Mouse (Mus musculus): ENCODE results near the gene Cidec.
A peak's percentile ranks its signal among the peaks of the same experiment; 100 is the strongest.

Gene Cidec

GRCm38 (mm10) chr6:113406683-113407082 is 28.9 kb downstream of the Cidec start:
- no peak for DNase-seq (ENCODE audit: low spot score in 2 of 2)

- no peak for DNase-seq (ENCODE audit: low spot score in 2 of 2)
Measured at GRCm38 (mm10) chr6:113405483-113405882, 30.1 kb downstream of the Cidec start.

DNA sequence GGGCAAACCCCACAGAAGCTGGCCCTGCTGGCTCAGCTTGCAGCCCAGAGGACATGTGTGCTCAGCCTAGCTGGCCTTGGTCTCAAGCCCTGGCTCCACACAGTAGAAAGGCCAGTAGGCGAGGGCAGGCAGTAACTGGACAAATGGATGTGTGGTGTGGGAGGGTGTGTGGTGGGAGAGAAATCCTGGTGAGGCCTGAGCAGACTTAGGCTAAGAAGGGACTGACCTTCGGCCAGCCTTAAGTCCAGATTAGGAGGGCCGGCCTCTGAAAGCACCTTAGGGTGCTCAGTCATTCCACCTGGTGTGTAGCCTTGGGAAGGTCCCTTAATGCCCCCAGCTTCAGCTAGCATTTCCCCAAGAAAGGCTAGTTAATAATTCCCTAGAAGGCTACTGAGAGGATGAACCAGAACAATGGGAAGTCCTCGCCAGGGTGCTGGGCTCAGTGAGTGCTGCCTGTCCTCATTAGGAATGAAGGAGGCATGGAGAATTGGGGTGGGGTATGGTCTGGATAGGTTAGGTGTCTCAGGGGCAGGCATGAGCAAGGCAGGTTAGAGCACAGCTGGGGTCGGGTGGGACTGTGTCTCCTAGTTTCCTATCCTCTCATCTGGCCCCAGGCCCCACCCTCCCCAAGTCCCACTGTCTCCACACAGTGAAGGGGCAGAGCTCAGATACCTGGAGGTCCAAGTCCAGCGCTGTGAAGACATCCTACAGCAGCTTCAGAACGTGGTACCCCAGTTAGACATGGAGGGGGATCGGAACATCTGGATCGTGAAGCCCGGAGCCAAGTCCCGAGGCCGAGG is 30.7 kb downstream of the Cidec start:
- no peak for DNase-seq (ENCODE audit: low spot score in 2 of 2)

DNA sequence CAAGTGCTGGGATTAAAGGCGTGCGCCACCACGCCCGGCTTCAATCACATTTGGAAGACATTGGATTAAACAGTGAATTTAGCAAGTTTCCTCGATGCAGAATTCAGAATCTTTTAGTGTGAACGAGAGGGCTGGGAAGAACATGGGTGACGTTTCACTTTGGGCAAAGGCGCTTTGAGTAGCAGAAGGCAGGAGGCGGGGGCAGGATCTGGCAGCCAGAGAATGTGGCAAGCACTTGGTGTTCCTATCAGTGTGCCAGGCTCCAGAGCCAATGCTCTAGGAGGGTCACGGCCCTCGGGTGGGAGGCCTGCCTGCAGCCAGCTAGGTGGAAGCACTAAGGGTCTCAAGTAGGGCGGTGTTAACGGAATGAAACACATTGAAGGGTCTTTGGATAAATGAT is 33.5 kb downstream of the Cidec start:
- DNase-seq (ENCODE audit: low spot score in 2 of 2) = no peak

DNA sequence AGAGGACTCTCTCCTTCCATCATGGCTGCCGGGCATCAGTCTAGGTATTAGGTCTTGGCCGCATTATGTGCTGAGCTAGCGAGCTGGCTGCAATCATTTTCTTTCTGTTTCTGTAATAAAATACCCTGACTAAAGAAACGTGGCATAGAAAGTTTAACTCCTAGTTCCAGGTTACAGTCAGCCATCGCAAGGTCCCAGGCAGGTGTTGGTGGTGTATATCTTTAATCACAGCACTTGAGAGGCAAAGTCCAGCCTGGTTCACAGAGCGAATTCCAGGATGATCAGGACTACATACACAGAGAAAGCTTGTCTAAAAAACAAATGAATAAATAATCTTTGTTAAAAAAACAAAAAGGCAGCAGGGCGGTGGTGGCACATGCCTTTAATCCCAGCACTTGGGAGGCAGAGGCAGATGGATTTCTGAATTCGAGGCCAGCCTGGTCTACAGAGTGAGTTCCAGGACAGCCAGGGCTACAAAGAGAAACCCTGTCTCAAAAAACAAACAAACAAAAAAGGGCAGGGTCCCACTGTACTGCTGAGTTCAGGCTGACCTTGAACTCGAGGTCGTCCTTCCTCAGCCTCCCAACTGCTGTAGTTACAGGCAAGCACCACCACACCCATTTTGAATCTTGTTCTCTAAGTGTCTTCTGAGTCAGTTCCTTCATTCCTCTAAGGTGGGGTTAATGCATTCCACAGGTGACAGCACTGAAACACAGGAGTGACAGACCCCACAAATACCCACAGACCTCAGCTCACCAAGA is 39.1 kb downstream of the Cidec start:
- DNase-seq (ENCODE audit: low spot score in 2 of 2) = no peak

DNA sequence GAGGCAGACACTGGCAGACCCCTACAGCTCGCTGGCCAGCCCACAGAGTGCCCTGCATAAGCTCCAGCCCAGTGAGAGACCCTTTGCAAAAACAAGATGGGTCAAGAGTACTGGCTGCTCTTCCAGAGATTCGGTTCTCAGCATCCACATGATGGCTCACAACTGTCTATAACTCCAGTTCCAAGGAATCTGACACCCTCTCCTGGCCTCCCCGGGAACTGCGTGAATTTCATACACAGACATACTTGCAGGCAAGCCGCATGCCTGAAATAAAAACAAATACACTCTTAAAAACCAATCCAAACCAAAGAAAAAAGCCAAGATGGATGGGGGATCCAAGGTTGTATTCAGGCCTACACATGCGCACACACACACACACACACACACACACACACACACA is 40.1 kb downstream of the Cidec start:
- DNase-seq (ENCODE audit: low spot score in 2 of 2) = no peak

GRCm38 (mm10) chr6:113394811-113395210 is 40.7 kb downstream of the Cidec start:
- no peak for DNase-seq (ENCODE audit: low spot score in 2 of 2)

DNA sequence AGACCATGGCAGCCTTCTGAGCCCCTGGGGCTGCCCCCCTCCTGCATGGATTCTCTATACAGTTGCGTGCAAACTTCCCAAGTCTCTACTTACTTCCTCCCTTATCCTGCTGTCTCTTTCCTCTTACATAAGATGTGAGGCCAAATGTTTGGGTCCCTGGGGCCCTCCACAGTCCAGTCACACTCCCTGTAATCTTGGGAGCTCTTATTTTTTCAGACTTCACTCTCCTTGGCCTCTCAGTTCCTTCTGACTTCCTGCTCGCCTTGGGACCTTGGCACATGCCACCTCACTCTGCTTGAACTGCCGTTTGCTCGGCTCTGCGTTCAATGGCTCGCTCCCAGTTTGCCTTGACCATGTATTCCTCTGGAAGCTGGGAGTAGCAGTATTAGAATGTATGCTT is 41.6 kb downstream of the Cidec start:
- no peak for DNase-seq (ENCODE audit: low spot score in 2 of 2)

GRCm38 (mm10) chr6:113392387-113393071 is 43.0 kb downstream of the Cidec start:
- peak in 1 of 2 experiments; percentile 63 for DNase-seq (ENCODE audit: low spot score in 2 of 2)

DNA sequence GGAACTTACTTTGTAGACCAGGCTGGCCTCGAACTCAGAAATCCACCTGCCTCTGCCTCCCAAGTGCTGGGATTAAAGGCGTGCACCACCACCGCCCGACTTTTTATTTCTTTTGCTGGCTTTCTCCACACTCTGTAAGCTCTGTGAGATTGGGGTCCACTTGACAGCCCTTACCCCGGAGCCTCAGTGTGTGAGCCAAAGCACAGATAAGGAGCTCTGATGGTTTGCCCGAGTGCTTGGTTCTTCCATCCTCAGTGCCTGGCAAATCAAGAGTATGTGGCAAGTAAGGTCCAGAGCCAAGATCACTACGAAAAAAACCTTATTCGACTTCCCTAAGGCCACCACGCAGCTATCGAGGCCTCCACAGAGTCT is 43.6 kb downstream of the Cidec start:
- no peak for DNase-seq (ENCODE audit: low spot score in 2 of 2)

DNA sequence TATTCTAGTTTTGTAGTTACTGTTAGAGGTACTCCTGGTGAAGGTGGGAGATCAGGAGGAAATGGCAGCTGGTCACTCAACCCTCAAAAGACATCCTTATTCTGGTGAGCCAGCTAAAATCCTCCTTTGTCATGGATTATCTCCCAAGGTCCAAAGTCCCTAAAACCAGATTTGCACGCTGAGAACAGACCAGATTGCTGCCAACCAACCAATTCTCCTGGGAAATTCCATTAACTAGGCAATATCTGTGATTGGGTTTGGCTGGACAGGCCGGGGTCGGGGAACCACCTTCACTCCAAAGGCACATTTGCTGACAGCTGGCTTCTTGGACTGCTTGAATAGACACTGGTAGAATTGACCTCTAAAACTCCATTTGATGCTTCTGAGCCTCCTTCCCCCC is 44.8 kb downstream of the Cidec start:
- no peak for DNase-seq (ENCODE audit: low spot score in 2 of 2)

DNA sequence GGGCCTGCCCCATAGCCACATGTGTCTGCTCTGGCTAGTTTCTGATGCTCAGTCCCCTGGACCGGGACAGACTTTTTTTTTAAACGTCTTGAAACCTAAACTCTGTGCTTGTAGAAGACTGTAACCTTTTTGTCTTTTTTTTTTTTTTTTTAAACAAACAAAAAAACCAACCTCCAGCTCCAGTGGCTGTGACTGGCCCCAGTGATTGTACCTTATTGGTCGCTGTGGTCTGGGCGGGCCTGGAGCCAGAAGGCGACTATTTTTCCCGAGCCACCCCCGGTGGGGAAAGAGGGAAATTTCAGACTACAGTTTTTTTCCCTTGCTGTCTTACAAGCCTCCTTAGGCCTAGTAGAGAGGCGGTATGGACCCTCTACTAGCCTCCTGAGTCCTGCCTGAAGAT is 46.6 kb downstream of the Cidec start, which contains the start of gene Ttll3:
Gene Ttll3 (plus strand): TSS at position 301 of the 400 bp plus-strand sequence.
- DNase-seq (ENCODE audit: low spot score in 2 of 2) = no peak

DNA sequence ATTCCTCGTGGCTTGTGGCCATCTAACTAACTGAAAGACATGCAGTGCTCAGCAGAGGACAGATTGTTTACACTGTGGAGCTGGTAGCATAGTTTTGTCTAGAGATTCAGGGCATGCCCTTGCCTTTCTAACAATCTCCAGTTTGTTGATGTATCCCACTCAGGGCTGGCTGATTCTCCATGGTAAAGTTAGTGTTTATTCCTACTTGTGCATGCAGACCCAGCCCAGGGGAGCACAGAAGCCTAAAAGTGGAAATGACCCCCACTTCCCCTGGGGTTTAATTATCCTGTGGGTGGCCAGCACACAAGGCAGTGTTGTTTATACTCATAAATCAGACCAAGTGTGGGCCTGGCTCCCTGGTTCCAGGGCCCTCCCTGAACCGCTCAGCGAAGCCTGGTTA is 49.5 kb downstream of the Cidec start:
- no peak for DNase-seq (ENCODE audit: low spot score in 2 of 2)

DNA sequence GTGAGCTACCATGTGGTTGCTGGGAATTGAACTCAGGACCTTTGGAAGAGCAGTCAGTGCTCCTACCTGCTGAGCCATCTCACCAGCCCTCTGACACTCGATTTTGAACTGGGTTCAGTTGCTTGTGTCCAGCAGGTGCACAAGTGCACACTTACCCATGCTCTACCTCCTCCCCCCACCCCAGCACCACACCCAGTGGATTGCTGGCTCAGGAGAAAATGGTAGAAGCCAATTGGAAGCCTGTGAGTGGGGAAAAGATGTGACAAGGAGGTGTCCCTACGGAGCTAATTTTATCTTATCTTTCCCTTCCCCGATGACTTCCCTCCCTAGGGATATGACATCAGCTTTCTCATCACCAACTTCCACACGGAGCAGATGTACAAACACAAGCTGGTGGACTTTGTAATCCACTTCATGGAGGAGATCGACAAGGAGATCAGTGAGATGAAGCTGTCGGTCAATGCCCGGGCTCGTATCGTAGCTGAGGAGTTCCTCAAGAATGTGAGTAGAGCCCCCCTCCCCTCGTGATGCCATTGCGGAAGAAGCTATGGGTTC is 50.3 kb downstream of the Cidec start:
- DNase-seq (ENCODE audit: low spot score in 2 of 2) = no peak

GRCm38 (mm10) chr6:113384351-113384927 is 51.1 kb downstream of the Cidec start:
- DNase-seq (ENCODE audit: low spot score in 2 of 2) = peak in 1 of 2 experiments; percentile 32

DNA sequence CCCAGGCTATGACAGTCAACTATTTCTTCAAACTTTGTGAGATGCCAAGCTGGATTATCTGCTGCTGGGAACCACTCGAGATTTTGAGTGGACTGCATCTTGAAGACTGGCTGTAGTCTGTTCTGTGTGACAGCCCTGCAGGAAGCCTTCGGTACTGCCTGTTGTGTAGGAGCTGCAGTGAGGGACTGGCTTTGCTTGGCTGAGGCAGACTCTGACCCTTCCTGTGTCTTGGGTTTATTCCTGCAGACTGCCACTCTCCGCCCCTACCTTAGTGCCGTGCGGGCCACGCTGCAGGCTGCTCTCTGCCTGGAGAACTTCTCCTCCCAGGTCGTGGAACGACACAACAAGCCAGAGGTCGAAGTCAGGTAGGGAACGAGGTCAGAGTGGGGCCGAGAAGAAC is 55.1 kb downstream of the Cidec start:
- DNase-seq (ENCODE audit: low spot score in 2 of 2) = no peak

DNA sequence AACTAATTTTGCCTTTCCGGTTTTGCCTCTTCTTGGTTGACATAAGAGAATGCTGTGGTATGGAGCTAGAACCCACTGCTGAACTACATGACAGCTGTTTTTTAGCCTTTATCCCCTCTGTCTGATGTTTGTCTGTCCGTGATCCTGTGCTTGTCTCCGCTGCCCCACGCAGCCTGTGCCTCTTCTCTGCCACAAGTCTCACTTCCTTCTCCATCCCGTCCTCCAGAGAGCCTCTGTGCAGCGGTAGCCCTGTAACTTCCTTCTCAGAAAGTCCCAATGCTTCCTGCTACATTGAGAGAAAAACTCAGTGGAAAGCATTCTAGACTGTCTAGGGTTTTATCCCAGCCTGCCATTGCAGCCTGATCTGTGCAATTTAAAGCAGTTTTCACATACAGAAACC is 56.3 kb downstream of the Cidec start:
- no peak for DNase-seq (ENCODE audit: low spot score in 2 of 2)

DNA sequence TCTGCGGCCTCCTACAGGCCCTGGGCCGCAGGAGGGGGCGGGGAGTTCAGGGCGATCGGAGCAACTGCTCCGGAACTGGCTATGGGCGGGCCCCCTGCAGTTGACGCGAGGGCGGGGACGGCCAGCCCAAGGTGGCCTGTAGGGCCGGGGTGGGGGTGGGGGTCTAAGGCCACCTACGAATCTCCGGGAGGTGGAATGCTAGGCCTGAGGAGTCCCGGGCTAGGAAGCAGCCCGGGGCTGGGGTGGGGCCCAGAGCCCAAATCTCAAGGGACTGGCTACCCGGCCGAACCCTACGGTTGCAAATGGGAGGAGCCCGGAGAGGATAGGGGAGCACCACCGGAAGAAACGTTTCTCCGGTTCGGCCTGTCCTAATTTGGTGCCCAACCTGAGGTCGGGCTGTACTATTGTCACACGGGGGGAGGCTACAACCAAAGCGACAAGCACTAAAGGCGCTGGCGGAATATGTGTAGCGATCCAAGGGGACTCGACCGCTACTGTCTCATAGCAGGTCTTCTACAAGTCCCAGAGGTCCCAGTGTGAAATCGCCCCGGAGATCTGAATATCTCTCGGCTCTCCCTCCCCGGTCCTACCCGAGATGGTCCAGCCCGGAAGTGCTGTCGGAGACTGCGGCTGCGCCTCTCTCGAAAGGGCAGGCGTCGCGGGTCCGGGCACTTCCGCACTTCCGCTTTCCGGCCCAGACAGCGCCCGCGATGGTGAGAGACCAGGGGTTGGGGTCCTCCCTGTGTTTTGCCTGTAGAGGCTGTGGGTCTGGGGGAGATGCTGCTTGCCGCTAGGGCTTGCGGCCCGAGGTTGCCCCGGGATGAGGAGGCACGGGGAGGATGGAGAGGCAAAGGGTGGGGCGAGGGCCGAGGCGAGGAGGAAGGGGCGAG is 57.8 kb downstream of the Cidec start, which contains the start of the genes Tada3 and Arpc4:
Gene Tada3 (minus strand): TSS at position 388 of the 890 bp plus-strand sequence.
Gene Arpc4 (plus strand): TSS at position 620 of the 890 bp plus-strand sequence.
- DNase-seq (ENCODE audit: low spot score in 2 of 2) = peak; percentile 87 to 89

DNA sequence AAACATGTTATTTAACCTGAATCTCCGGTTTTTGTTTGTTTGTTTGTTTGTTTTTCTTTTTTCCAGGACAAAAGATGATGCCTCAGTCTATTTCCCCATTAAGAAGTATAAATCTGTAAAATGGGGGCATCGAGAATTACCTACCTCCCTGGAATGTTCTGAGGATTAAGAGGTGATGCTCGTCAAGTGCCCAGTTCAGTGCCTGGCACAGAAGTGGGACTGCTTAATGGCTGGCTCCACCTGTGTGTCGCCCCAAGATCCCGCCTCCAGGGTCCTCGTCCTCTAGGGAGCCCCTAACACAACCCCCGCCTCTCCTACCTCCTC is 58.4 kb downstream of the Cidec start:
- no peak for DNase-seq (ENCODE audit: low spot score in 2 of 2)
